Mouse (Mus musculus) T-helper 17 cell (primary cell): ENCODE data around the gene Capn15.

ENCODE experiments used
- in situ Hi-C, 2 experiments: fragments of 300-600 bp; cut with MboI, MseI; formaldehyde crosslinking; loops; 1 replicate in 1 of 2; 2 replicates in 1 of 2; pipeline ENCODE4 v1.15.1; 2025; ENCODE audit warnings: high pct_unique_total_duplicates in 2 of 2

Gene Capn15

GRCm38 (mm10) chr17:25998425-25998824 lies 12.8 kb upstream of the Capn15 start:
- in situ Hi-C loops, result loop anchor here in 1 of 2 experiments (10.0 kb wide), 1 partner anchor 494 kb away; no protein-coding TSS in a partner anchor

GRCm38 (mm10) chr17:25993489-25993888 lies 7.9 kb upstream of the Capn15 start:
- in situ Hi-C loops, result loop anchor here in 1 of 2 experiments (10.0 kb wide), 1 partner anchor 489 kb away; no protein-coding TSS in a partner anchor

GRCm38 (mm10) chr17:25992274-25992673 lies 6.7 kb upstream of the Capn15 start:
- in situ Hi-C loops, result loop anchor here in 1 of 2 experiments (10.0 kb wide), 1 partner anchor 487 kb away; no protein-coding TSS in a partner anchor

GRCm38 (mm10) chr17:25990331-25990730 lies 4.7 kb upstream of the Capn15 start:
- in situ Hi-C loops, result loop anchor here in 1 of 2 experiments (10.0 kb wide), 1 partner anchor 486 kb away; no protein-coding TSS in a partner anchor

GRCm38 (mm10) chr17:25984556-25985305 lies 865 bp downstream of the Capn15 start:
- in situ Hi-C loops, result no loop called here

GRCm38 (mm10) chr17:25984066-25984465 lies 1.5 kb downstream of the Capn15 start:
- in situ Hi-C loops, result no loop called here

- in situ Hi-C loops, result no loop called here
Measured at GRCm38 (mm10) chr17:25982913-25983312, 2.7 kb downstream of the Capn15 start.

GRCm38 (mm10) chr17:25980854-25981253 lies 4.7 kb downstream of the Capn15 start:
- in situ Hi-C loops, result no loop called here

- in situ Hi-C loops, result loop anchor here in 1 of 2 experiments (5.0 kb wide), 1 partner anchor 78 kb away; no protein-coding TSS in a partner anchor
Measured at GRCm38 (mm10) chr17:25979829-25980738, 5.5 kb downstream of the Capn15 start.

GRCm38 (mm10) chr17:25970954-25971707 lies 14.5 kb downstream of the Capn15 start:
- in situ Hi-C loops, result no loop called here

- in situ Hi-C loops, result no loop called here
Measured at GRCm38 (mm10) chr17:25970448-25970847, 15.1 kb downstream of the Capn15 start.

GRCm38 (mm10) chr17:25968176-25968575 lies 17.4 kb downstream of the Capn15 start:
- in situ Hi-C loops, result no loop called here

GRCm38 (mm10) chr17:25967652-25968051 lies 17.9 kb downstream of the Capn15 start:
- in situ Hi-C loops, result no loop called here

GRCm38 (mm10) chr17:25964271-25964670 lies 21.3 kb downstream of the Capn15 start:
- in situ Hi-C loops, result no loop called here

- in situ Hi-C loops, result no loop called here
Measured at GRCm38 (mm10) chr17:25962413-25962905, 23.1 kb downstream of the Capn15 start.

- in situ Hi-C loops, result no loop called here
Measured at GRCm38 (mm10) chr17:25961566-25961965, 24.0 kb downstream of the Capn15 start.

- in situ Hi-C loops, result no loop called here
Measured at GRCm38 (mm10) chr17:25959630-25960467, 25.7 kb downstream of the Capn15 start.

- in situ Hi-C loops, result no loop called here
Measured at GRCm38 (mm10) chr17:25958771-25959494, 26.7 kb downstream of the Capn15 start.

- in situ Hi-C loops, result no loop called here
Measured at GRCm38 (mm10) chr17:25957586-25958051, 28.0 kb downstream of the Capn15 start.
